Mouse (Mus musculus) brown adipose tissue, adult 24 weeks (tissue): ENCODE measurements around the gene Kcnab1. TPM values are rescaled to one million over a fixed set of nuclear protein-coding genes. Genes with fewer than 3 reads are reported as not detected.
"Not testable (repeated sequence)": the region's sequence is repeated elsewhere in the genome, so short reads cannot be mapped to it uniquely, and the experiment has no call there.

Experiments used
- H3K27ac ChIP-seq: fragments of 200-500 bp; replicated peaks from 2 replicates; pipeline ENCODE4 v1.5.1; 2012; ENCODE audit warnings: low read depth, mild to moderate bottlenecking, low read length
- H3K4me1 ChIP-seq: fragments of 200-500 bp; 2 replicates; pipeline ENCODE4 v1.6.1; 2012; ENCODE audit warnings: low read length, mixed read lengths; ENCODE audit not compliant: control insufficient read depth, insufficient read depth, insufficient read length
- H3K4me3 ChIP-seq: fragments of 200-500 bp; 2 replicates; pipeline ENCODE4 v1.5.1; 2012; ENCODE audit warnings: low read depth, mild to moderate bottlenecking, low read length, moderate library complexity; ENCODE audit not compliant: insufficient read depth
- polyA plus RNA-seq: library from polyadenylated mRNA; stranded (reverse); fragments of >200 nt; gene quantifications from 2 replicates; pipeline ENCODE4 v1.2.4, GENCODE M21; 2012; ENCODE audit not compliant: missing spikeins, insufficient read depth, insufficient read length

Gene Kcnab1
- polyA plus RNA-seq, 1 experiment: not detected

DNA sequence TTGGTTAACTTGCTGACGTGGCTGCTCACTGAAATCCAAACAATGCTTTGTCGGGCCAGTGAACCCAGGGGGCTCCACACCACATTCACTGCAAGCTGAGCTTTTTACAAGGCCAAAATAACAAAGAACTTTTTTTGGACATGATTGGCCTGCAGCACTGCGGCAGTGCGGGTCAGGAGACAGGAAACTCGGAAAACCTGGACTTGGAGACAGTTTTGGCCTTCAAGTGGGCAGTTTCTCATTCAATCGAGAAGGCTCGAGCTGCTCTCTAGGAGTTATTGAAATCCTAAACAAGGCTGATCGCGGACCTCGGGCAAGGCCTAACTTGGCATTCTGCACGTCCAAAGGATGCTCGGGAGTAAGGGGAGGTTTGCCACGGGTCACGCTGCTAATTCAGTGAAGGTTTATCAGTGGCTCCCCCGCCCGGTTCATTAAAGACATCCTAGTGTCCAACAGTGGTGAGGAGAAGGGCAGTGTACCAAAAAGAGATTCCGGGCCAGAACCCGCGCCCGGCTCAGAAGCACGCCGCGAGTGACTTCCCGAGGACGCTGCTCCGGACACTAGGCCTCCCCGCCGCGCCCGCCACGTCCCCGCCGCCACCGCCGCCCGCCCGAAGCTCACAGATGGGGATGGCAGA lies 282.7 kb downstream of the Kcnab1 start:
- Histone ChIP-seq H3K4me1 (no peaks in the 10 kb centered on the region), H3K27ac (peak overlapping the region; percentile 70), H3K4me3 (peak overlapping the region; percentile 73)

DNA sequence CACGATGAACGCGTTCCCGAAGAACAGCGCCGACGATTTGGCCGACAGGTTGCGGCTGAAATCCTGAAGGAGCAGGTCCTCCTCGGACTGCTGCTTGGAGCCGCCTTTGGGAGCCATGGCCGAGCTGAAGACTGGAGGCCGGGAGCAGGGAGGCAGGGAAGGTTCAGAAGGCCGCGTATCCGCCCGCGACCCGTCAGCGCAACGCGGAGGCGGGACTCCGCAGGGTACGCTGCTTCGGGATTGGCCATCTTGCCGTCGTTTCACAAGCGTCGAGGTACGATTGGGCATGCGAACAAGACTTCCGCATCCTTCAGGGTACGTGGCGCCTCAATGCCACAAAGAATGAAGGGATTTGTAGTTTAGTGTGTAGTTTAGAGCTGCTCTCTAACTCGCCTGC lies 283.2 kb downstream of the Kcnab1 start, which contains the start of gene Ssr3:
TSS of gene Ssr3 (minus strand) at position 203 of the 397 bp plus-strand sequence.
- peak within 1 kb of the TSS; percentile 73 for H3K4me3 ChIP-seq
- H3K4me1 ChIP-seq: no peaks in the 10 kb centered on the region
- peak within 1 kb of the TSS; percentile 70 for H3K27ac ChIP-seq

DNA sequence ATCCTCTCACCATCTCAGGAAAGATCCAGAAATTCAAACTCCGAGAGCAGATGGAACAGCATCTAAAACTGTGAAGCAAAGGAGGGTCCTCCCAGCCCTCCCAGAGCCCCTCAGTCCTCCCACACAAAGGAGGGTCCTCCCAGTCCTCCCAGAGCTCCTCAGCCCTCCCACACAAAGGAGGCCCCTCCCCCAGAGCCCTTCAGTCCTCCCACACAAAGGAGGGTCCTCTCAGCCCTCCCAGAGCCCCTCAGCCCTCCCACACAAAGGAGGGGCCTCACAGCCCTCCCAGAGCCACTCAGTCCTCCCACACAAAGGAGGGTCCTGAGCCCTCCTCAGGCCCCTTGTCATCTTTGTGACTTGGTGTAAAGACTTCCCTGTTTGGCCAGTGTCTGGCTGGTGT lies 285.9 kb downstream of the Kcnab1 start:
- H3K4me3 ChIP-seq, H3K27ac ChIP-seq, H3K4me1 ChIP-seq: not testable (repeated sequence)

DNA sequence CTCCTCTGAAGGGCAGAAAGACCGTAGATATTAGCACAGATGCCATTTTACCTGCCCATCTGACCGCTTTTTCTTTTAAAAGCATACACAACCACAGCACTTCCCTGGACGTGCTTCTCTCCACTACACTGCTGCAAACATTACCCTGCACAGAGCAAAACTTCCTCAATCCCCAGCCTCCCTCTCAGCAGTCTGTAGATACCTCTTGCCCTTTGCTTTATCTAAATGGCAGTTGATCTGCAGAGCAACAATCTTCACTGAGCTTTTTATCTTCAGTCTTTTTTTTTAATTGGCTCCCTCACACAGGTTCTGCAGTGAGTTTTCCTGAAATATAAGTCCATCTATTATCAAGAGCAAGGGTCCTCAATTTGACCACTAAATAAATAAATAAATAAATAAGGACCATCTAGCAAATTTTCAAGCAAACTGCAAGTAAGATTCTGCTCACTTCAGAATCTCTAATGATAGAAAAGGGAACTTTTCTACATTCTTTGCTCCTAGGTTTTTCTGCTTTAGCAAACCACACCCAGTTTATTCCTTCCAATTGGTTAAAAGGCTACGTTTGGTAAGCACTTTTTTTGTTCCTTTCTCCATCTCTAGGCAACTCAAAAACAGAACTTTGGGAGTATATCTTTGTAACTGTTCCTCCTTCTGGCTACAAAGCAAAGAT lies 287.8 kb downstream of the Kcnab1 start:
- H3K27ac ChIP-seq: 0 out of 2 replicates have a peak overlapping the region, but pooled peaks have one; percentile 3
- H3K4me1 ChIP-seq: no peaks in the 10 kb centered on the region
- H3K4me3 ChIP-seq: no peak overlapping the region

DNA sequence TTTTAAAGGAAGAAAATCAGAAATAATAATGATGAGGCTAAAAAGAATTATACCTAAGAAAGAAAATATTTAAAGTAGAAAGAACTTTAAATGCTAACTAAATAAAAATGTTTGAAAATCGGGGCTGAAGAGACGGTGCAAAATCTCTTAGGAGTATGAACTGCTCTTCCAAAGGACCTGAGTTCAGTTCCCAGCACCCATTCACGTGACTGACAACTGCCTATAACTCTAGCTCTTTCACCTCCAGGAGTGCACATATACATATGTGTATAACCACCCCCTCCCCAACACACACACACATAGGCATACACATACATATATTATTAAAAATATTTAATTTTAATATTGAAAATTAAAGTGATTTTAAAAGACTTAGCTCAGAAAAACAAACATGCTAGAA lies 288.4 kb downstream of the Kcnab1 start:
- H3K4me3 ChIP-seq: no peak overlapping the region
- H3K4me1 ChIP-seq: no peaks in the 10 kb centered on the region
- peak overlapping the region; percentile 52; the same call in 1 of the 2 replicates for H3K27ac ChIP-seq

DNA sequence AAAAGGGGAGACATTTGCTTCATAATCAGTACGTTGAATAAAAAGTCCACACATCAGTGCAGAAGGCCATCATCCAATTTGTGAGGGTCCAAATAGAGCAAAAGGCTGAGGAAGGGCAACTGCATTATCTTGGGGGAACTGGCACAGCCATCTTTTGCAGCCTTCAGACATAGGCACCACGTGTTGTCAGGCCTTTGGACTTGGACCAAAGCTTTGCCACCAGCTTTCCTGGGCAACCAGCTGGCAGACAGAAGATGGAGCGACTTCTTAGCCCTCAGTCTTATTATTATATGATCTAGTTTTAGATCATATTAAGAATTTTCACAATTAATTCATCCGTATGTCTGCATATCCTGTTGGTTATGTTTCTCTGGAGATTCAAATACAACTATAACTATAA lies 296.6 kb downstream of the Kcnab1 start:
- Histone ChIP-seq H3K4me3 (no peak overlapping the region), H3K4me1 (no peaks in the 10 kb centered on the region), H3K27ac (no peak overlapping the region)

DNA sequence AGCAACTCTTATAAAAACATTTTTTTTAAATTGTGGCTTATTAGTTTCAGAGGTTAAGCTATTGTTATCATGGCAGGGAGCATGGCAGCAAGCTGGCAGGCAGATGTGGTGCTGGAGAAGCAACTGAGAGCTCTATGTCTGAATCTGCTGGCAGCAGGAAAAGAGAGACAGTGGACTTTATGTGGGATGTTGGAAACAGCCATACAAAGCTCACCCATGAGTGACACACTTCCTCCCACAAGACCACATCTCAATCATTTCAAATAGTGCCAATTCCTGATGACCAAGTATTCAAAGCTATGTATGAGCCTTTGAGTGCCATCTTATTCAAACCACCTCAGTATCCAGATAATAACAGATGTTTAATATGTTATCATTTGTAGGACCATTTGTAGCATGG lies 298.7 kb downstream of the Kcnab1 start:
- Histone ChIP-seq H3K4me1 (no peaks in the 10 kb centered on the region), H3K27ac (no peak overlapping the region)

DNA sequence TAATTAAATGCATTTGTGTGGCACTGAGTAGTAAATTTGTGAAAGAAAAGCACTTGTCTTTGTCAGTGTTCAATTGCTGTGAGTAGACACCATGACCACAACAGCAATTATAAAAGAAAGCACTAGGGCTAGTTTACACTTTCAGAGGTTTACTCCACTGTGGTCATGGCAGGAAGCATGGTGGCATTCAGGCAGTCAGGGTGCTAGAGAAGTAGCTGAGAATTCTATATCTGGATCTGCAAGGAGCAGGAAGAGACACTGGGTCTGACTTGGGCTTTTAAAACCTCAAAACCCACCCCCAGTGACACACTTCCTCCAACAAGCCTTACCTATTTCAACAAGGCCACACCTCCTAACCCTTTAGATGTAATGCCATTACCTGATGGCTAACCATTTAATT lies 307.4 kb downstream of the Kcnab1 start:
- H3K27ac ChIP-seq: no peak overlapping the region
- H3K4me1 ChIP-seq: no peaks in the 10 kb centered on the region
- no peak overlapping the region for H3K4me3 ChIP-seq

More for the DNA sequence above, 298.7 kb downstream of the Kcnab1 start:
- H3K4me3 ChIP-seq: no peak overlapping the region

DNA sequence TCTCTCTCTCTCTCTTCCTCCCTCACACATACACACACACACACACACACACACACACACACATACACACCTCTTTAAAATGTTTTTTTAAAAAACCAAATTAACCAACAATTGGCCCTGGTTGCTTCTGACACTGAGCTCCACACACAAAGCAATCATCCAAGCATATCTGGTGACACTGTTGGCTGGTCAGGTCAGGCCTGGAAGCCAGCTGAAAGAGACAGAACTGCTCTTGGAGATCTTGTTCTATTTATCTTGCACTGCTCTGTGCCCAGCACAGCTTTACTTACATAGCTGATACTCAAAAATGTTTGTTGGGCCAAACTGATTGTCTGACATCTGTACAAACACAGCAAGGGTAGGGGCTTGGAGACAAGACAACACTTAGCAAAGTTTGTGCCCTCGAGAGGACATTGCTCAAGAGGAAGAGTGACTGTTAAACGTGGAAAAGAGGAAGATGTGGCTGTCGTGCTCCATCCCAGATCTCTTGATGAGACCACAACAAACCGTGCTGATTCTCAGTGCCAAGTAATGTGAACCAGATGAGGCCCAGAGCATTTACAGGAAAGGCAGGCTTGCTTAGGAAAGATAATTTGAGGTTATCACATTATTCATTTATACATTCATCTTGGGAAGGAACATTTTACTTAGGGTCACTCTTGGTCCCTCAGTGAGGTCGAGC lies 308.9 kb downstream of the Kcnab1 start:
- Histone ChIP-seq H3K4me1 (no peaks in the 10 kb centered on the region), H3K27ac (no peak overlapping the region), H3K4me3 (no peak overlapping the region)

DNA sequence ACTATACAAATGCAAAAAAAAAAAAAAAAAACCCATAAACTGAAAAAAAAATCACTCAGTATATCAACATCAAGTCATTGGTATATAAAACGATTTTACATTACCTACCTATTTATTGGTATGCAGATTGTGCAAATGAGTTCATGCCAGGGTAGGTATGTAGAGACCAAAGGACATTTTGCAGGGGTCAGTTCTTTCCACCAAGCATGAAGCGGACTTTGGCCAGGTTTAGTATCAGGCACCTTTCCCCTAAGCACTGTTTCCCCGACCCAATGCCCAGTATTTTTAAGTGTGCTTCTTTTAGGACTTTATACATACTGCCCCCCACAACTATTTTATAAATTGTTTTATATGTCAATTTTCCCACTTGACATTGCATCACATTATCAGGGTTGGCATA lies 310.5 kb downstream of the Kcnab1 start:
- no peak overlapping the region for H3K4me3 ChIP-seq

More for the DNA sequence above, 310.5 kb downstream of the Kcnab1 start:
- H3K4me1 ChIP-seq: no peaks in the 10 kb centered on the region
- H3K27ac ChIP-seq: no peak overlapping the region
